Mouse (Mus musculus): ENCODE results near the gene Tenm3. TPM values are rescaled to one million over a fixed set of nuclear protein-coding genes. Genes with fewer than 3 reads are reported as not detected.

Gene Tenm3
- total RNA-seq, 2 experiments from 2014 or later = 9.4 to 9.9 TPM

GRCm38 (mm10) chr8:48748503-48749059, 95.2 kb downstream of the Tenm3 start:
- intact Hi-C loops (cut with DNase I) = no loop called here

GRCm38 (mm10) chr8:48743912-48744311, 99.8 kb downstream of the Tenm3 start:
- intact Hi-C loops (cut with DNase I) = no loop called here
- DNase-seq = no peak

More at GRCm38 (mm10) chr8:48748503-48749059, 95.2 kb downstream of the Tenm3 start:
- no peak for DNase-seq

GRCm38 (mm10) chr8:48742741-48743140, 101.0 kb downstream of the Tenm3 start:
- intact Hi-C loops (cut with DNase I) = no loop called here
- DNase-seq = no peak

DNA sequence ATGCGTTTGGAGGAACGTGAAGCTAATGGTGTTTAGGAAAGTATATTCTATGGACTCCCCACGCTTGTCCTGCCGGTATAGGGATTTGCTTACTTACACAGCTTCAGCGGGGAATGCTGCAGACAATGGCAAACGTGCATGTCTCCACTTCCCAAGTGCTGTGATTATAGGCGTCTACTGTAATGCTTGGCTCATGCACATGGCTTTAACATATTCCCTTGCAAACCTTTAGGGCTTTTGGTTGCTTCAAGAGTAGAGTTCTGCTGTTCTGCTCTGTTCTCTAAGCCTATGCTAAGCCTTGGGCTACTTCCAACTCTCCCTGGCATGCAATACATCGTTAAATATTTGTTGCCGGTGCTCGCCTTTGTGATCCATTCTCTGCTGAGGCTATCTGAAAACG, 102.8 kb downstream of the Tenm3 start:
- DNase-seq = no peak
- intact Hi-C loops (cut with DNase I) = no loop called here

GRCm38 (mm10) chr8:48740147-48740881, 103.4 kb downstream of the Tenm3 start:
- intact Hi-C loops (cut with DNase I) = no loop called here
- DNase-seq = no peak

DNA sequence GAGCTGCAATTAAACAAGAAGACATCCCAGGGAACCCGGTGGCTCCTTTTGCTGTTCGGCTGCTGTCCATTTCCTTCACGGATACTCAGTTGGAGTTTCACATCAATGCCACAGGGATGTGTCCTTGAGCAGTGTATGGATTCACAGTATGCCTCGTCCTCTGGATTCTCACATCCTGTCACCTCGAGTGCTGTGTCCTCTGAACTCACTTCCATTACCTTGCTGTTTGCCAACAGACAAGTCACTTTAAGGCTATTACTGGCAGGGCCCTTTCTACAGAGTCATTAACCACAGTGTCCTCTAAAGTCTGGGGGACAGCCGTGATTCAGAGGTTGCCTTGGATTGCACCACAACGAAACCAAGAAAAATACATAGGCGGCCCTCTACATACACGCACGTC, 110.0 kb downstream of the Tenm3 start:
- intact Hi-C loops (cut with DNase I) = no loop called here
- no peak for DNase-seq

DNA sequence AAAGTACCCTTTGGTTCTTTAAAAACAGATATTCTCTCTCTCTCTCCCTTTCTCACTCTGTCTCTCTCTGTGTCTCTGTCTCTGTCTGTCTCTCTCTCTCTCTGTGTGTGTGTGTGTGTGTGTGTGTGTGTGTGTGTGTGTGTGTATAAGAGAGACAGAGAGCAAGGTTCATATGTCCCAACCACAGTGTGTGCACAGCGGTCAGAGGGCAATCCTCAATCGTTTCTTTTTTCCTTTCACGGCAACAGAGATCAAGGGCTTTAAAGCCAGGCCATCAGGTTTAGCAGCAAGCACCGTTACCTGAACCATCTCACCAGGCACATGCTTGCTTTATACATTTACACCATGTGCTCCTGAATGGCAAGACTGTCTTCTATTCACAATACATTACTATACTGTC, 110.7 kb downstream of the Tenm3 start:
- DNase-seq = no peak
- intact Hi-C loops (cut with DNase I) = no loop called here

DNA sequence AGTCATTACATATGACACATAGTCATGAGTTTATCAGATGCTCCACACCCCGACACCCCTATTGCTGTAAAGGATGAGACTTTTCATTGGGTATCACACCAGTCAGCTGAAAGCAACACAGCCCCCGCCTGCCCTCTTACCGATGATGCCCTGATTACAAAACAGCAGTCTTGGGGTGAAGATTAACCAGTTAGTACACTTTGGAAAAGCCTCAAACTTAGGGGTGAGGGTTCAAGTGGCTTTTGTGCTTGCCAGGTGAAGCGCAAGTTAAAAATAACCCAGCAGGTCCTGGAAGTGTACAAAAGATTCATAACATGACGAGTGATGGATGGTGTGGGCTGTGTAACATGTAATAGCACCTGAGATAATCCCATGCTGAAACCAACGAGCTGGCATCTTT, 113.0 kb downstream of the Tenm3 start:
- intact Hi-C loops (cut with DNase I) = no loop called here
- no peak for DNase-seq

GRCm38 (mm10) chr8:48728833-48729690, 114.7 kb downstream of the Tenm3 start:
- intact Hi-C loops (cut with DNase I) = no loop called here
- no peak for DNase-seq

DNA sequence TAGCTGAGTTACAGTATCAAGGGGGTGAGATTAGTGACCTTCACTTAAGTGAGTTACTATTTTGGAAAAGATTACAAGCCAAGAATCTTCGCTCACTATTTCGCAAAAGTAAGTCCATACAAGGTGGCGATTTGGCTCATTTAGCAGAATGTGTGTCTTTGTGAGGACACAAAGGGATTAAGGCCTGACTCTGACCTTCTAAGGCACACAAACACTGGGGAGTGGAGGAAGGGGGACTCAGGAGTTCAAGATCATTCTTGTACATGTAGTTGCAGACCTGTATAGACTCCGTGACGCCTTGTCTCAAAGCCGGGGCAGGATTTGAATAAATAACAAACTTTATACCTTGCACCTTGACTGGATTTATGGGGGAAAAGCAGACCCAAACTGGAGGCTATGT, 115.7 kb downstream of the Tenm3 start:
- intact Hi-C loops (cut with DNase I) = no loop called here
- DNase-seq = no peak

DNA sequence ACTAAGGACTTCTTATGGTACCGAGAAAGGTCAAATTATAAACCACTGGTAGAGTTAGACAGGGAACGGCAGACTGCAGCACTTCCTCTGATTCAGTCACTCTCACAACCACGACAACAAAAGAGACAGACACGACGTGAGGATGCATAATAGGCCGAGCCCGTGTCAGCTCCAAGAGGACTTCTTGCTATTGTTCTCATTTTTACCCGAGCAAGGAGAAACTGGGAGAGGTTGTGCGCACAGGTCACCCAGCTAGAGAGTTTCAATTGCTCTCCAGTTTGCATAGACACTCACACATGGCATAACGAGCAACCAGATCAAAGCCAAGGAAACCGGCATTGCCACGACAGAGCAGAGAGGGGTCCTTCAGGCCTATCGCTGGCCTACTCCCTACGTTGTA, 121.0 kb downstream of the Tenm3 start:
- no peak for DNase-seq
- intact Hi-C loops (cut with DNase I) = no loop called here

DNA sequence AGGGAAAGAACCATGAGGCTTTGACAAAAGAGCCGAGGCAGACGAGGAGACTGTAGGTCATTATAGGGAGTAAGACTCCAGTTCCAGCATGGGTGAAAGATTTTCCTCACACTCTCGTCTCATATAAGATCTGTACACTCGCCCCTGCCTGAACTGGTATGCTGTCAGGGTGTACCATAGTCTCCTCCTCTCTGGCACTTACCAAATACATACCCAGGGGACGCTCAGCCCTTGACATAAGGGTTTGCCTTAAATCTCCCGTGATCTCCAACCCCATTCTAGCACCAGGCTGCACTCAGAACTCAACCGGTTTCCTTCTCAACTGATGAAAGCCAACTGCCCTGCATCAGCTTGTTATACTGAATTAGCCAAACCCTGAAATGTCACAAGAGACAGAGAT, 121.4 kb downstream of the Tenm3 start:
- DNase-seq = no peak
- intact Hi-C loops (cut with DNase I) = no loop called here

GRCm38 (mm10) chr8:48721376-48721775, 122.4 kb downstream of the Tenm3 start:
- intact Hi-C loops (cut with DNase I) = no loop called here
- DNase-seq = no peak

DNA sequence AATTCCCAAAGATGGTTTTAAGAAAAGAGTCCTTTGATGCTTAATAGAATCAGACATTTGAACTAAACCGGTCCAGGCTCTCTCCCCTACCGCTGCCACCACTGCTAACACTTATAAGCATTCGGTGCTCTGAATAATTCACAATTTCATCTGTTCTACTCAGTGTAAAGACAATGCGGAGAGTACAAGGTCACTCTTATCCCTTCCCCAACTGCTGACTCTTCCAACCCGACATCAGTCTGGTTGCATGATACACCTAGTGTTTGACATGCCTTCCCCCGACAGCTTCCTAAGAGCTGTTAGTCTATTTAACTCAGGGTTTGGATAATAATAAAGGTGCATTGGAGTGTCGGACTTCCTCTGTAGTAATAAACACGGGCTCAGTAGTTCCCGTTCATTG, 128.1 kb downstream of the Tenm3 start:
- no peak for DNase-seq
- intact Hi-C loops (cut with DNase I) = no loop called here

- intact Hi-C loops (cut with DNase I) = no loop called here
- no peak for DNase-seq
These were observed 137.1 kb downstream of the Tenm3 start for GRCm38 (mm10) chr8:48706666-48707065.

- intact Hi-C loops (cut with DNase I) = no loop called here
- no peak for DNase-seq
These were observed 138.8 kb downstream of the Tenm3 start for GRCm38 (mm10) chr8:48704885-48705515.

GRCm38 (mm10) chr8:48704485-48704884, 139.3 kb downstream of the Tenm3 start:
- intact Hi-C loops (cut with DNase I) = no loop called here
- no peak for DNase-seq

GRCm38 (mm10) chr8:48690665-48691395, 152.9 kb downstream of the Tenm3 start:
- DNase-seq = peak in 1 of 2 experiments; percentile 48
- intact Hi-C loops (cut with DNase I) = no loop called here

DNA sequence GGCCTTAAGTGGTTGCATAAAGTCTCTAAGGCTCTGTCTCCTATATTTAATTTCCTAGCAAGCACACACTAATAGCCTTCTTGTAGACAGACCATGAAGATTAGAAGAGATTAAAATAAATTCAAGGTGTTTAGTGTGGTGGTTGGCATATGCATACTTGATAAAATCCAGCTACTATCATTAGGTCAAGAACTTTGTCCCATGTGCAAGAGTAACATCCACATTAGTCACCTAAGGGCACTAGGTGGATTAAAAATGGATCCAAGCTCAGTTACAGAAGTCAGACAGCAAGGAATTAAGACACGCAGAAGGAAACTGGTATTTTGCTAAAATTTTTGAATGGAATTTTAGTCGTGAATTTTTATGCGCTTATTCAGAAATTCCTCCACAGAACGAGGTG, 155.0 kb downstream of the Tenm3 start:
- DNase-seq = no peak
- intact Hi-C loops (cut with DNase I) = loop anchor here (10.0 kb wide), 1 partner anchor 134 kb away; no protein-coding TSS in a partner anchor

- peak in 1 of 2 experiments; percentile 36 for DNase-seq
- intact Hi-C loops (cut with DNase I) = loop anchor here (10.0 kb wide), 1 partner anchor 133 kb away; no protein-coding TSS in a partner anchor
These were observed 155.6 kb downstream of the Tenm3 start for GRCm38 (mm10) chr8:48688188-48688587.
